Mouse (Mus musculus): Measurements from ENCODE around the gene Ghitm.
A peak's percentile ranks its signal among the peaks of the same experiment; 100 is the strongest.
"Not testable (repeated sequence)": the region's sequence is repeated elsewhere in the genome, so short reads cannot be mapped to it uniquely, and the experiment has no call there.

Gene Ghitm

GRCm38 (mm10) chr14:37135127-37135593 is at the start of gene Ghitm:
TSS of gene Ghitm (minus strand) at chr14:37135272.
- peak; percentile 97 for DNase-seq (ENCODE audit: low read depth, low spot score)

GRCm38 (mm10) chr14:37184871-37185270 is 49.8 kb upstream of the Ghitm start:
- DNase-seq (ENCODE audit: low read depth, low spot score): no peak

- peak; percentile 12 for DNase-seq (ENCODE audit: low read depth, low spot score)
Observed at GRCm38 (mm10) chr14:37174484-37174883, 39.4 kb upstream of the Ghitm start.

- peak; percentile 13 for DNase-seq (ENCODE audit: low read depth, low spot score)
Observed at GRCm38 (mm10) chr14:37165266-37165926, 30.3 kb upstream of the Ghitm start.

GRCm38 (mm10) chr14:37164392-37165032 is 29.4 kb upstream of the Ghitm start:
- no peak for DNase-seq (ENCODE audit: low read depth, low spot score)

GRCm38 (mm10) chr14:37163277-37163956 is 28.3 kb upstream of the Ghitm start:
- no peak for DNase-seq (ENCODE audit: low read depth, low spot score)

- no peak for DNase-seq (ENCODE audit: low read depth, low spot score)
Observed at GRCm38 (mm10) chr14:37154391-37154790, 19.3 kb upstream of the Ghitm start.

GRCm38 (mm10) chr14:37139051-37139710 is 4.1 kb upstream of the Ghitm start:
- no peak for DNase-seq (ENCODE audit: low read depth, low spot score)

GRCm38 (mm10) chr14:37137596-37137995 is 2.5 kb upstream of the Ghitm start:
- DNase-seq (ENCODE audit: low read depth, low spot score): not testable (repeated sequence)

GRCm38 (mm10) chr14:37136110-37136509 is 1.0 kb upstream of the Ghitm start:
- DNase-seq (ENCODE audit: low read depth, low spot score): no peak

- no peak for DNase-seq (ENCODE audit: low read depth, low spot score)
Observed at GRCm38 (mm10) chr14:37135671-37136070, 599 bp upstream of the Ghitm start.

- DNase-seq (ENCODE audit: low read depth, low spot score): no peak
Observed at GRCm38 (mm10) chr14:37134304-37135126, 557 bp downstream of the Ghitm start.

GRCm38 (mm10) chr14:37127652-37128051 is 7.4 kb downstream of the Ghitm start:
- DNase-seq (ENCODE audit: low read depth, low spot score): peak; percentile 45

GRCm38 (mm10) chr14:37119233-37119632 is 15.8 kb downstream of the Ghitm start:
- DNase-seq (ENCODE audit: low read depth, low spot score): no peak

- no peak for DNase-seq (ENCODE audit: low read depth, low spot score)
Observed at GRCm38 (mm10) chr14:37113922-37114321, 21.1 kb downstream of the Ghitm start, which contains the start of gene 2610528A11Rik. TSS of gene 2610528A11Rik (minus strand) at chr14:37114022.

- DNase-seq (ENCODE audit: low read depth, low spot score): no peak
Observed at GRCm38 (mm10) chr14:37112931-37113330, 22.1 kb downstream of the Ghitm start.

- no peak for DNase-seq (ENCODE audit: low read depth, low spot score)
Observed at GRCm38 (mm10) chr14:37111371-37111770, 23.7 kb downstream of the Ghitm start.

- DNase-seq (ENCODE audit: low read depth, low spot score): no peak
Observed at GRCm38 (mm10) chr14:37110456-37110855, 24.6 kb downstream of the Ghitm start.

GRCm38 (mm10) chr14:37109975-37110374 is 25.1 kb downstream of the Ghitm start:
- no peak for DNase-seq (ENCODE audit: low read depth, low spot score)

- no peak for DNase-seq (ENCODE audit: low read depth, low spot score)
Observed at GRCm38 (mm10) chr14:37109460-37109859, 25.6 kb downstream of the Ghitm start.

GRCm38 (mm10) chr14:37105846-37106245 is 29.2 kb downstream of the Ghitm start:
- DNase-seq (ENCODE audit: low read depth, low spot score): no peak

Measured in mesoderm, embryonic 11.5 days (tissue).